ENCODE assay signal across 8 mouse cellular contexts in the genomic region with DNA sequence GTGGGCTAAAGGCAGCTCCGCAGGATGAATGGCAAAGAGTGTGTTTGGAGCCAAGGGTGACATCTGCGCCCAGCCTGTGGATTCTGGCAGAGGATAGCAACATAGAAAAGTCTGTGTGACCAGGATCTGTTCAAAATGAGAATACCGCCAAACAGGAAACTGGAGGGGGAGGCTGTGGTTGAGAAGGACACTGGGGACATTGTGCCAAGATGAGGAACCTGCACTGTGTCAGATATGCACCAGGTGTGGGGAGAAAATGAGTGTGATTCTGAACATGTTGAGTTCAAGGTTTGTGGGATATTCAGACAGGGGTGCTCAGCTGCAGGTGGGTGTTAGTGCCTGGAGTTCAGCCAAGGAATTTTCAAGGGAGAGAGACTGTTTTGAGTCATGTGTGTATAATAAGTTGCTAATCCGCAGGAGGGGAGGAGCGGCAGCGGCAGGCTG. TPM values are rescaled to one million over a fixed set of nuclear protein-coding genes. Genes with fewer than 3 reads are reported as not detected.
DNase-seq lines count a peak whose midpoint lies in the region; ATAC-seq and TF ChIP-seq lines count a peak whose summit lies in the region.

No protein-coding gene starts in this region.

- 55% methylated on average over 6 of the region's 6 CpGs for WGBS in liver, embryonic 13.5 days (ENCODE audit: insufficient replicate concordance)
- WGBS in liver, postnatal 0 days (ENCODE audit: insufficient replicate concordance) = 54% methylated on average over 6 of the region's 6 CpGs
- 70% methylated on average over 6 of the region's 6 CpGs for WGBS in hindbrain, embryonic 13.5 days

- no peaks in the 10 kb centered on the region for H3K9me3 ChIP-seq in liver, embryonic 13.5 days (replicated peaks)
- no peaks in the 10 kb centered on the region for H3K9me3 ChIP-seq in liver, postnatal 0 days (ENCODE audit: low read length)
- no peaks in the 10 kb centered on the region for H3K9me3 ChIP-seq in hindbrain, embryonic 13.5 days

- H3K27ac ChIP-seq in liver, embryonic 13.5 days = no peak overlapping the region; the same call in 1 of the 2 replicates
- H3K27ac ChIP-seq in liver, postnatal 0 days (ENCODE audit: low read depth) = no peak overlapping the region
- H3K27ac ChIP-seq in hindbrain, embryonic 13.5 days = no peak overlapping the region

- H3K9ac ChIP-seq in liver, embryonic 13.5 days = peak overlapping the region; percentile 15; the same call in 1 of the 2 replicates
- no peak overlapping the region for H3K9ac ChIP-seq in liver, postnatal 0 days (replicated peaks)
- no peak overlapping the region for H3K9ac ChIP-seq in hindbrain, embryonic 13.5 days

- no peak overlapping the region for H3K4me3 ChIP-seq in liver, embryonic 13.5 days (replicated peaks)
- H3K4me3 ChIP-seq in liver, postnatal 0 days (ENCODE audit: low read depth, low read length) = no peak overlapping the region
- H3K4me3 ChIP-seq in hindbrain, embryonic 13.5 days = no peak overlapping the region

- H3K4me1 ChIP-seq in liver, embryonic 13.5 days (replicated peaks) = peaks cover 85% of the 10 kb centered on the region
- peaks cover 25% of the 10 kb centered on the region for H3K4me1 ChIP-seq in liver, postnatal 0 days (ENCODE audit: insufficient read depth)
- peaks cover 7% of the 10 kb centered on the region; the same call in 1 of the 2 replicates for H3K4me1 ChIP-seq in hindbrain, embryonic 13.5 days (replicated peaks)

- H3K27me3 ChIP-seq in liver, embryonic 13.5 days = peaks cover 11% of the 10 kb centered on the region; the same call in 1 of the 2 replicates
- no peaks in the 10 kb centered on the region for H3K27me3 ChIP-seq in liver, postnatal 0 days (ENCODE audit: insufficient read depth, low read length)
- 0 out of 2 replicates have a peak, but pooled peaks cover 12% of the 10 kb centered on the region for H3K27me3 ChIP-seq in hindbrain, embryonic 13.5 days

- ATAC-seq in liver, embryonic 13.5 days (ENCODE audit: low read depth) = no peak
- no peak for ATAC-seq in liver, postnatal 0 days
- ATAC-seq in megakaryocyte-erythroid progenitor cell, adult 5-6 weeks (replicated peaks; ENCODE audit: low FRiP score, low TSS enrichment, poor library complexity, severe bottlenecking) = 0 out of 2 replicates have a peak, but pooled peaks have one; percentile 15
- ATAC-seq in hindbrain, embryonic 13.5 days (ENCODE audit: low FRiP score) = no peak

- no peak for TF ChIP-seq CTCF in liver, postnatal 0 days (IDR thresholded peaks at IDR 0.05; ENCODE audit: low read depth)

- no peak overlapping the region for H3K4me2 ChIP-seq in liver, embryonic 13.5 days
- H3K4me2 ChIP-seq in liver, postnatal 0 days (ENCODE audit: low read depth, low read length) = no peak overlapping the region
- no peak overlapping the region for H3K4me2 ChIP-seq in hindbrain, embryonic 13.5 days

- TF ChIP-seq EP300 in liver, postnatal 0 days (IDR thresholded peaks at IDR 0.05; ENCODE audit: low read depth) = no peak

- H3K36me3 ChIP-seq in liver, embryonic 13.5 days = no peaks in the 10 kb centered on the region
- H3K36me3 ChIP-seq in liver, postnatal 0 days (replicated peaks; ENCODE audit: insufficient read depth, low read length) = no peaks in the 10 kb centered on the region
- no peaks in the 10 kb centered on the region for H3K36me3 ChIP-seq in hindbrain, embryonic 13.5 days

- DNase-seq in liver, embryonic 13.5 days = no peak
- no peak for DNase-seq in liver, postnatal 0 days
- DNase-seq in brain, adult 2 months (ENCODE audit: low read depth, low spot score) = peak; percentile 81
- DNase-seq in cerebellum, postnatal 25 days = peak; percentile 61 to 72
- DNase-seq in spleen, adult 12 weeks (ENCODE audit: low spot score) = no peak
- no peak for DNase-seq in lung, postnatal 4 days

RNA-seq across cellular contexts. Expression of a gene that starts 6.8 kb away (rescaled TPM):
- 20.1 and 20.4 TPM in 2 replicates for polyA plus RNA-seq in liver, embryonic 13.5 days (2015; fragmentation: Nextera tagmentation; extraction: Ambion mirVana)
- polyA plus RNA-seq in liver, postnatal 0 days (2015; fragmentation: Nextera tagmentation; extraction: Ambion mirVana) = 9.6 and 9.7 TPM in 2 replicates
- total RNA-seq in megakaryocyte-erythroid progenitor cell, adult 5-6 weeks (2014; fragmentation: Nextera tagmentation) = 24.3 and 27.9 TPM in 2 replicates
- 5.1 and 9.2 TPM in 2 replicates for total RNA-seq in megakaryocyte-erythroid progenitor cell, adult 5-6 weeks (2017)
- polyA plus RNA-seq in hindbrain, embryonic 13.5 days (2015; fragmentation: Nextera tagmentation; extraction: Ambion mirVana) = 39.6 and 42.1 TPM in 2 replicates

RNA-seq across cellular contexts. Expression of a gene that starts 7.5 kb away (rescaled TPM):
- 11.4 and 12.2 TPM in 2 replicates for polyA plus RNA-seq in liver, embryonic 13.5 days (2015; fragmentation: Nextera tagmentation; extraction: Ambion mirVana)
- 10.3 and 10.6 TPM in 2 replicates for polyA plus RNA-seq in liver, postnatal 0 days (2015; fragmentation: Nextera tagmentation; extraction: Ambion mirVana)
- 1.6 and 6.4 TPM in 2 replicates for total RNA-seq in megakaryocyte-erythroid progenitor cell, adult 5-6 weeks (2014; fragmentation: Nextera tagmentation)
- 2.5 and 8.8 TPM in 2 replicates for total RNA-seq in megakaryocyte-erythroid progenitor cell, adult 5-6 weeks (2017)
- 2.6 and 2.7 TPM in 2 replicates for polyA plus RNA-seq in hindbrain, embryonic 13.5 days (2015; fragmentation: Nextera tagmentation; extraction: Ambion mirVana)

Comparison
In these comparisons a context has a peak if more than half of its experiments do, and no peak if none do; other contexts are left out.
1. DNase-seq: peak in brain, adult 2 months (single experiment) and cerebellum, postnatal 25 days (2 of 2); none in liver, embryonic 13.5 days (single experiment), liver, postnatal 0 days (single experiment), spleen, adult 12 weeks (single experiment) and lung, postnatal 4 days (0 of 2).